Mouse (Mus musculus) forebrain, embryonic 12.5 days (tissue): ENCODE measurements around the gene Lefty2. TPM values are rescaled to one million over a fixed set of nuclear protein-coding genes. Genes with fewer than 3 reads are reported as not detected.
A peak's percentile ranks its signal among the peaks of the same experiment; 100 is the strongest.
"Not testable (repeated sequence)": the region's sequence is repeated elsewhere in the genome, so short reads cannot be mapped to it uniquely, and the experiment has no call there.

Experiments
- ATAC-seq: fragments of 200-750 bp; cut with Nextera tagmentation; 2 replicates; pipeline ENCODE4 v1.8.0; 2017; ENCODE audit warnings: moderate TSS enrichment; ENCODE audit not compliant: low FRiP score
- H3K27ac ChIP-seq: fragments of 300-500 bp; sonication (generic); 2 replicates; pipeline ENCODE4 v1.5.1; 2016; ENCODE audit warnings: mild to moderate bottlenecking
- H3K27me3 ChIP-seq: fragments of 300-500 bp; sonication (generic); 2 replicates; pipeline ENCODE4 v1.6.1; 2016; ENCODE audit warnings: mild to moderate bottlenecking
- H3K36me3 ChIP-seq: fragments of 300-500 bp; sonication (generic); replicated peaks from 2 replicates; pipeline ENCODE4 v1.6.1; 2016; ENCODE audit warnings: mild to moderate bottlenecking
- H3K4me1 ChIP-seq: fragments of 300-500 bp; sonication (generic); 2 replicates; pipeline ENCODE4 v1.6.1; 2016
- H3K4me2 ChIP-seq: fragments of 300-500 bp; sonication (generic); 2 replicates; pipeline ENCODE4 v1.6.1; 2016; ENCODE audit warnings: mild to moderate bottlenecking, moderate library complexity
- H3K4me3 ChIP-seq: fragments of 300-500 bp; sonication (generic); replicated peaks from 2 replicates; pipeline ENCODE4 v1.5.1; 2016; ENCODE audit warnings: mild to moderate bottlenecking
- H3K9ac ChIP-seq: fragments of 300-500 bp; sonication (generic); 2 replicates; pipeline ENCODE4 v1.6.1; 2016; ENCODE audit warnings: mild to moderate bottlenecking
- H3K9me3 ChIP-seq: fragments of 300-500 bp; sonication (generic); 2 replicates; pipeline ENCODE4 v1.6.1; 2016
- WGBS: fragments of 180-500 bp; shearing (Covaris S2); methylation state at CpG from one replicate; pipeline ENCODE4 v1.1.7; 2016; 5-methylcytosine and 5-hydroxymethylcytosine counted together
- polyA plus RNA-seq: library from polyadenylated mRNA; unstranded; fragments of >200 nt; fragmentation: Nextera tagmentation; extraction: Ambion mirVana; gene quantifications from 2 replicates; pipeline ENCODE4 v1.2.1, GENCODE M21; 2016

Gene Lefty2
- polyA plus RNA-seq, 1 experiment from 2014 or later, result 0.17 TPM

- H3K27ac ChIP-seq, result no peak overlapping the region
- H3K4me2 ChIP-seq, result no peak overlapping the region
- H3K36me3 ChIP-seq, result no peaks in the 10 kb centered on the region
- H3K27me3 ChIP-seq, result no peaks in the 10 kb centered on the region
- no peak overlapping the region for H3K4me3 ChIP-seq
- no peaks in the 10 kb centered on the region for H3K4me1 ChIP-seq
- no peak for ATAC-seq
- no peak overlapping the region for H3K9ac ChIP-seq
- no peaks in the 10 kb centered on the region for H3K9me3 ChIP-seq
- WGBS, result 78% methylated on average over 2 of the region's 2 CpGs
These were observed 18.3 kb upstream of the Lefty2 start for GRCm38 (mm10) chr1:180874615-180875014.

- H3K36me3 ChIP-seq, result no peaks in the 10 kb centered on the region
- no peak overlapping the region for H3K9ac ChIP-seq
- no peak for ATAC-seq
- no peak overlapping the region for H3K27ac ChIP-seq
- 90% methylated on average over 9 of the region's 9 CpGs for whole genome bisulfite sequencing
- no peak overlapping the region for H3K4me3 ChIP-seq
- no peaks in the 10 kb centered on the region for H3K4me1 ChIP-seq
- H3K4me2 ChIP-seq, result no peak overlapping the region
- no peaks in the 10 kb centered on the region for H3K27me3 ChIP-seq
- no peaks in the 10 kb centered on the region for H3K9me3 ChIP-seq
These were observed 17.8 kb upstream of the Lefty2 start for GRCm38 (mm10) chr1:180875126-180875525.

- no peaks in the 10 kb centered on the region for H3K4me1 ChIP-seq
- no peaks in the 10 kb centered on the region for H3K9me3 ChIP-seq
- no peaks in the 10 kb centered on the region for H3K27me3 ChIP-seq
- 75% methylated on average over 4 of the region's 4 CpGs for WGBS
- H3K36me3 ChIP-seq, result no peaks in the 10 kb centered on the region
- no peak overlapping the region for H3K4me3 ChIP-seq
- ATAC-seq, result no peak
- H3K9ac ChIP-seq, result no peak overlapping the region
- H3K27ac ChIP-seq, result no peak overlapping the region
- no peak overlapping the region for H3K4me2 ChIP-seq
These were observed 15.4 kb upstream of the Lefty2 start for GRCm38 (mm10) chr1:180877466-180877865.

GRCm38 (mm10) chr1:180881768-180882167 lies 11.1 kb upstream of the Lefty2 start:
- no peak overlapping the region for H3K9ac ChIP-seq
- H3K4me3 ChIP-seq, result no peak overlapping the region
- ATAC-seq, result no peak
- no peak overlapping the region for H3K4me2 ChIP-seq
- 86% methylated on average over 3 of the region's 3 CpGs for WGBS
- H3K36me3 ChIP-seq, result no peaks in the 10 kb centered on the region
- H3K27ac ChIP-seq, result no peak overlapping the region
- H3K9me3 ChIP-seq, result no peaks in the 10 kb centered on the region
- H3K27me3 ChIP-seq, result no peaks in the 10 kb centered on the region
- H3K4me1 ChIP-seq, result no peaks in the 10 kb centered on the region

- H3K9me3 ChIP-seq, result no peaks in the 10 kb centered on the region
- no peak for ATAC-seq
- WGBS, result 50% methylated on average over 7 of the region's 7 CpGs
- no peak overlapping the region for H3K4me2 ChIP-seq
- no peaks in the 10 kb centered on the region for H3K36me3 ChIP-seq
- peaks cover 9% of the 10 kb centered on the region for H3K4me1 ChIP-seq
- H3K9ac ChIP-seq, result no peak overlapping the region
- no peak overlapping the region for H3K27ac ChIP-seq
- H3K27me3 ChIP-seq, result peaks cover 4% of the 10 kb centered on the region
- H3K4me3 ChIP-seq, result no peak overlapping the region
These were observed 9.2 kb upstream of the Lefty2 start for GRCm38 (mm10) chr1:180883731-180884130.

- no peak for ATAC-seq
- Histone ChIP-seq H3K27me3 (peaks cover 7% of the 10 kb centered on the region), H3K27ac (no peak overlapping the region), H3K9me3 (no peaks in the 10 kb centered on the region), H3K36me3 (no peaks in the 10 kb centered on the region), H3K4me3 (no peak overlapping the region), H3K4me2 (no peak overlapping the region), H3K9ac (no peak overlapping the region), H3K4me1 (peaks cover 14% of the 10 kb centered on the region)
- WGBS, result 88% methylated on average over 9 of the region's 9 CpGs
These were observed 8.4 kb upstream of the Lefty2 start for GRCm38 (mm10) chr1:180884484-180884883.

- peaks cover 14% of the 10 kb centered on the region for H3K4me1 ChIP-seq
- no peaks in the 10 kb centered on the region for H3K9me3 ChIP-seq
- H3K4me3 ChIP-seq, result no peak overlapping the region
- peak; percentile 71 for ATAC-seq
- peaks cover 23% of the 10 kb centered on the region for H3K27me3 ChIP-seq
- no peak overlapping the region for H3K27ac ChIP-seq
- peak overlapping the region; percentile 33 for H3K4me2 ChIP-seq
- no peaks in the 10 kb centered on the region for H3K36me3 ChIP-seq
- peak overlapping the region; percentile 33; the same call in 1 of the 2 replicates for H3K9ac ChIP-seq
- 7% methylated on average over 13 of the region's 13 CpGs for WGBS
These were observed 4.3 kb upstream of the Lefty2 start for GRCm38 (mm10) chr1:180888556-180889042.

- Histone ChIP-seq H3K4me1 (peaks cover 15% of the 10 kb centered on the region), H3K4me2 (peak overlapping the region; percentile 33), H3K9me3 (no peaks in the 10 kb centered on the region), H3K36me3 (no peaks in the 10 kb centered on the region), H3K27me3 (peaks cover 29% of the 10 kb centered on the region), H3K4me3 (no peak overlapping the region), H3K27ac (no peak overlapping the region), H3K9ac (peak overlapping the region; percentile 33; the same call in 1 of the 2 replicates)
- WGBS, result 30% methylated on average over 7 of the region's 7 CpGs
- ATAC-seq, result 0 out of 2 replicates have a peak, but pooled peaks have one; percentile 10
These were observed 3.7 kb upstream of the Lefty2 start for GRCm38 (mm10) chr1:180889172-180889571.

GRCm38 (mm10) chr1:180889841-180890240 lies 3.1 kb upstream of the Lefty2 start:
- no peak for ATAC-seq
- Histone ChIP-seq H3K4me3 (no peak overlapping the region), H3K36me3 (no peaks in the 10 kb centered on the region), H3K4me1 (peaks cover 17% of the 10 kb centered on the region), H3K4me2 (no peak overlapping the region), H3K27me3 (peaks cover 36% of the 10 kb centered on the region), H3K9me3 (no peaks in the 10 kb centered on the region), H3K9ac (no peak overlapping the region), H3K27ac (no peak overlapping the region)
- 48% methylated on average over 6 of the region's 6 CpGs for WGBS

- Histone ChIP-seq H3K27me3 (peaks cover 41% of the 10 kb centered on the region), H3K4me3 (peak overlapping the region; percentile 23), H3K4me2 (peak overlapping the region; percentile 42)
- not testable (repeated sequence) for H3K27ac ChIP-seq, H3K9ac ChIP-seq, H3K36me3 ChIP-seq, H3K9me3 ChIP-seq, H3K4me1 ChIP-seq, ATAC-seq
- 5% methylated on average over 50 of the region's 51 CpGs for WGBS
These were observed 1.4 kb downstream of the Lefty2 start for GRCm38 (mm10) chr1:180894088-180894987.

- Histone ChIP-seq H3K27ac (no peak overlapping the region), H3K4me1 (peaks cover 16% of the 10 kb centered on the region), H3K4me3 (no peak overlapping the region), H3K4me2 (no peak overlapping the region), H3K9me3 (no peaks in the 10 kb centered on the region), H3K9ac (no peak overlapping the region), H3K27me3 (no peaks in the 10 kb centered on the region), H3K36me3 (peaks cover 4% of the 10 kb centered on the region)
- no peak for ATAC-seq
- WGBS, result under 1% methylated on average over 4 of the region's 4 CpGs
These were observed 8.2 kb downstream of the Lefty2 start for GRCm38 (mm10) chr1:180901107-180901506.

- no peaks in the 10 kb centered on the region for H3K27me3 ChIP-seq
- peaks cover 21% of the 10 kb centered on the region for H3K4me1 ChIP-seq
- no peaks in the 10 kb centered on the region for H3K9me3 ChIP-seq
- H3K36me3 ChIP-seq, result peaks cover 20% of the 10 kb centered on the region
- H3K4me3 ChIP-seq, result no peak overlapping the region
- no peak overlapping the region for H3K4me2 ChIP-seq
- 39% methylated on average over 5 of the region's 5 CpGs for WGBS
- no peak overlapping the region for H3K27ac ChIP-seq
- H3K9ac ChIP-seq, result no peak overlapping the region
- no peak for ATAC-seq
These were observed 10.0 kb downstream of the Lefty2 start for GRCm38 (mm10) chr1:180902915-180903314.
